Mouse (Mus musculus) cerebellum, postnatal 4 days (tissue): ENCODE data around the gene Medag.
A peak's percentile ranks its signal among the peaks of the same experiment; 100 is the strongest.

Experiments
- DNase-seq, 2 experiments: peaks; one replicate each; pipeline ENCODE4 v3.0.0; 2022; ENCODE audit warnings: low spot score in 2 of 2, mixed read lengths in 1 of 2

The Medag gene

GRCm38 (mm10) chr5:149428810-149429255 is 17.3 kb downstream of the Medag start:
- DNase-seq = peak; percentile 45 to 92

- DNase-seq = no peak
Measured at GRCm38 (mm10) chr5:149429541-149429940, 18.0 kb downstream of the Medag start.

GRCm38 (mm10) chr5:149430943-149431342 is 19.4 kb downstream of the Medag start:
- no peak for DNase-seq

GRCm38 (mm10) chr5:149433618-149434017 is 22.1 kb downstream of the Medag start:
- DNase-seq = no peak

GRCm38 (mm10) chr5:149434141-149434690 is 22.7 kb downstream of the Medag start:
- DNase-seq = no peak

GRCm38 (mm10) chr5:149436541-149436940 is 25.0 kb downstream of the Medag start:
- no peak for DNase-seq

- no peak for DNase-seq
Measured at GRCm38 (mm10) chr5:149437150-149437549, 25.6 kb downstream of the Medag start.

- peak in 1 of 2 experiments; percentile 78 for DNase-seq
Measured at GRCm38 (mm10) chr5:149439531-149440179, 28.1 kb downstream of the Medag start, which contains the start of gene Tex26. Gene Tex26 (plus strand): TSS chr5:149439660.

GRCm38 (mm10) chr5:149440180-149440573 is 28.6 kb downstream of the Medag start:
- peak; percentile 57 to 91 for DNase-seq

- peak in 1 of 2 experiments; percentile 26 for DNase-seq
Measured at GRCm38 (mm10) chr5:149441646-149442276, 30.2 kb downstream of the Medag start.

- DNase-seq = peak in 1 of 2 experiments; percentile 67
Measured at GRCm38 (mm10) chr5:149442277-149442660, 30.7 kb downstream of the Medag start.

- peak in 1 of 2 experiments; percentile 38 for DNase-seq
Measured at GRCm38 (mm10) chr5:149444451-149444850, 32.9 kb downstream of the Medag start.

- no peak for DNase-seq
Measured at GRCm38 (mm10) chr5:149446495-149446894, 34.9 kb downstream of the Medag start.

GRCm38 (mm10) chr5:149447733-149448132 is 36.2 kb downstream of the Medag start:
- peak in 1 of 2 experiments; percentile 31 for DNase-seq

GRCm38 (mm10) chr5:149449406-149449805 is 37.9 kb downstream of the Medag start:
- DNase-seq = no peak

GRCm38 (mm10) chr5:149451209-149451681 is 39.7 kb downstream of the Medag start:
- DNase-seq = no peak

- DNase-seq = peak in 1 of 2 experiments; percentile 68
Measured at GRCm38 (mm10) chr5:149454281-149454680, 42.7 kb downstream of the Medag start.

GRCm38 (mm10) chr5:149456544-149456943 is 45.0 kb downstream of the Medag start:
- no peak for DNase-seq

- no peak for DNase-seq
Measured at GRCm38 (mm10) chr5:149462071-149462470, 50.5 kb downstream of the Medag start.

GRCm38 (mm10) chr5:149465305-149465704 is 53.8 kb downstream of the Medag start:
- DNase-seq = no peak

GRCm38 (mm10) chr5:149474142-149474541 is 62.6 kb downstream of the Medag start:
- no peak for DNase-seq

- DNase-seq = no peak
Measured at GRCm38 (mm10) chr5:149474701-149475468, 63.3 kb downstream of the Medag start.
